Mouse (Mus musculus): Measurements from ENCODE around the gene Tubb3. TPM values are rescaled to one million over a fixed set of nuclear protein-coding genes. Genes with fewer than 3 reads are reported as not detected.
"Not testable (repeated sequence)": the region's sequence is repeated elsewhere in the genome, so short reads cannot be mapped to it uniquely, and the experiment has no call there.

Gene Tubb3
- polyA plus RNA-seq, 1 experiment from 2014 or later: 950 TPM

GRCm38 (mm10) chr8:123423441-123423840, 12.2 kb downstream of the Tubb3 start, which contains the start of gene Def8:
Gene Def8 (plus strand): TSS chr8:123423527.
- H3K4me2 ChIP-seq (replicated peaks; ENCODE audit: low read depth, low read length): no peak within 1 kb of the TSS
- WGBS: 77% methylated on average over 7 of the region's 7 CpGs
- DNase-seq (ENCODE audit: low spot score) (no peak), ATAC-seq (ENCODE audit: low FRiP score) (no peak)
- H3K27ac ChIP-seq (ENCODE audit: low read depth, low read length): no peak within 1 kb of the TSS
- H3K4me3 ChIP-seq (ENCODE audit: low read depth, low read length): no peak within 1 kb of the TSS
- H3K27me3 ChIP-seq (ENCODE audit: control insufficient read depth, insufficient read depth, low read length): no peaks in the 10 kb centered on the region
- H3K36me3 ChIP-seq (ENCODE audit: control insufficient read depth, insufficient read depth, low read length): peaks cover 9% of the 10 kb centered on the region; the same call in 1 of the 2 replicates
- H3K4me1 ChIP-seq (replicated peaks; ENCODE audit: control insufficient read depth, insufficient read depth, low read length): 0 out of 2 replicates have a peak, but pooled peaks cover 2% of the 10 kb centered on the region
- peaks cover 8% of the 10 kb centered on the region for H3K9me3 ChIP-seq (ENCODE audit: control insufficient read depth, low read length)
- no peak within 1 kb of the TSS for H3K9ac ChIP-seq (ENCODE audit: low read depth, low read length)

- Histone ChIP-seq H3K9me3 (ENCODE audit: control insufficient read depth, low read length) (peaks cover 17% of the 10 kb centered on the region), H3K27me3 (ENCODE audit: control insufficient read depth, insufficient read depth, low read length) (no peaks in the 10 kb centered on the region), H3K27ac (ENCODE audit: low read depth, low read length) (no peak overlapping the region), H3K9ac (ENCODE audit: low read depth, low read length) (no peak overlapping the region), H3K4me3 (ENCODE audit: low read depth, low read length) (no peak overlapping the region), H3K36me3 (ENCODE audit: control insufficient read depth, insufficient read depth, low read length) (no peaks in the 10 kb centered on the region), H3K4me1 (replicated peaks; ENCODE audit: control insufficient read depth, insufficient read depth, low read length) (0 out of 2 replicates have a peak, but pooled peaks cover 2% of the 10 kb centered on the region), H3K4me2 (replicated peaks; ENCODE audit: low read depth, low read length) (no peak overlapping the region)
- 95% methylated on average over 27 of the region's 27 CpGs for WGBS
- ATAC-seq (ENCODE audit: low FRiP score): no peak
- DNase-seq (ENCODE audit: low spot score): no peak
Measured at GRCm38 (mm10) chr8:123426511-123427509, 15.6 kb downstream of the Tubb3 start.

- H3K27ac ChIP-seq (ENCODE audit: low read depth, low read length): no peak overlapping the region
Measured at GRCm38 (mm10) chr8:123427639-123428275, 16.5 kb downstream of the Tubb3 start.

GRCm38 (mm10) chr8:123428343-123428893, 17.2 kb downstream of the Tubb3 start:
- WGBS: 97% methylated on average over 28 of the region's 29 CpGs
- Histone ChIP-seq H3K36me3 (ENCODE audit: control insufficient read depth, insufficient read depth, low read length) (no peaks in the 10 kb centered on the region), H3K4me2 (replicated peaks; ENCODE audit: low read depth, low read length) (no peak overlapping the region), H3K27ac (ENCODE audit: low read depth, low read length) (no peak overlapping the region), H3K9ac (ENCODE audit: low read depth, low read length) (no peak overlapping the region), H3K9me3 (ENCODE audit: control insufficient read depth, low read length) (peaks cover 20% of the 10 kb centered on the region), H3K27me3 (ENCODE audit: control insufficient read depth, insufficient read depth, low read length) (no peaks in the 10 kb centered on the region), H3K4me1 (replicated peaks; ENCODE audit: control insufficient read depth, insufficient read depth, low read length) (no peaks in the 10 kb centered on the region), H3K4me3 (ENCODE audit: low read depth, low read length) (no peak overlapping the region)
- DNase-seq (ENCODE audit: low spot score) (no peak), ATAC-seq (ENCODE audit: low FRiP score) (no peak)

More at GRCm38 (mm10) chr8:123427639-123428275, 16.5 kb downstream of the Tubb3 start:
- WGBS: 95% methylated on average over 24 of the region's 24 CpGs
- Histone ChIP-seq H3K36me3 (ENCODE audit: control insufficient read depth, insufficient read depth, low read length) (no peaks in the 10 kb centered on the region), H3K4me1 (replicated peaks; ENCODE audit: control insufficient read depth, insufficient read depth, low read length) (no peaks in the 10 kb centered on the region), H3K4me3 (ENCODE audit: low read depth, low read length) (no peak overlapping the region), H3K27me3 (ENCODE audit: control insufficient read depth, insufficient read depth, low read length) (no peaks in the 10 kb centered on the region), H3K9me3 (ENCODE audit: control insufficient read depth, low read length) (peaks cover 20% of the 10 kb centered on the region), H3K9ac (ENCODE audit: low read depth, low read length) (no peak overlapping the region), H3K4me2 (replicated peaks; ENCODE audit: low read depth, low read length) (no peak overlapping the region)
- ATAC-seq (ENCODE audit: low FRiP score) (no peak), DNase-seq (ENCODE audit: low spot score) (no peak)

GRCm38 (mm10) chr8:123428939-123429721, 17.9 kb downstream of the Tubb3 start:
- H3K4me3 ChIP-seq (ENCODE audit: low read depth, low read length): no peak overlapping the region
- H3K9ac ChIP-seq (ENCODE audit: low read depth, low read length): no peak overlapping the region
- ATAC-seq (ENCODE audit: low FRiP score): no peak
- 96% methylated on average over 23 of the region's 23 CpGs for WGBS
- no peak for DNase-seq (ENCODE audit: low spot score)
- H3K9me3 ChIP-seq (ENCODE audit: control insufficient read depth, low read length): peaks cover 20% of the 10 kb centered on the region
- no peak overlapping the region for H3K27ac ChIP-seq (ENCODE audit: low read depth, low read length)
- H3K36me3 ChIP-seq (ENCODE audit: control insufficient read depth, insufficient read depth, low read length): no peaks in the 10 kb centered on the region
- no peaks in the 10 kb centered on the region for H3K27me3 ChIP-seq (ENCODE audit: control insufficient read depth, insufficient read depth, low read length)
- H3K4me1 ChIP-seq (replicated peaks; ENCODE audit: control insufficient read depth, insufficient read depth, low read length): no peaks in the 10 kb centered on the region
- no peak overlapping the region for H3K4me2 ChIP-seq (replicated peaks; ENCODE audit: low read depth, low read length)

- WGBS: 97% methylated on average over 15 of the region's 15 CpGs
- H3K9me3 ChIP-seq (ENCODE audit: control insufficient read depth, low read length): peaks cover 20% of the 10 kb centered on the region
- not testable (repeated sequence) for H3K27ac ChIP-seq (ENCODE audit: low read depth, low read length); H3K4me2 ChIP-seq (replicated peaks; ENCODE audit: low read depth, low read length); H3K36me3 ChIP-seq (ENCODE audit: control insufficient read depth, insufficient read depth, low read length); H3K4me1 ChIP-seq (replicated peaks; ENCODE audit: control insufficient read depth, insufficient read depth, low read length); ATAC-seq (ENCODE audit: low FRiP score); H3K27me3 ChIP-seq (ENCODE audit: control insufficient read depth, insufficient read depth, low read length); H3K9ac ChIP-seq (ENCODE audit: low read depth, low read length); DNase-seq (ENCODE audit: low spot score); H3K4me3 ChIP-seq (ENCODE audit: low read depth, low read length)
Measured at GRCm38 (mm10) chr8:123429722-123430013, 18.4 kb downstream of the Tubb3 start.

GRCm38 (mm10) chr8:123430936-123431335, 19.7 kb downstream of the Tubb3 start:
- not testable (repeated sequence) for H3K4me3 ChIP-seq (ENCODE audit: low read depth, low read length); H3K4me2 ChIP-seq (replicated peaks; ENCODE audit: low read depth, low read length); DNase-seq (ENCODE audit: low spot score); H3K27me3 ChIP-seq (ENCODE audit: control insufficient read depth, insufficient read depth, low read length); H3K4me1 ChIP-seq (replicated peaks; ENCODE audit: control insufficient read depth, insufficient read depth, low read length); H3K9ac ChIP-seq (ENCODE audit: low read depth, low read length); H3K27ac ChIP-seq (ENCODE audit: low read depth, low read length); ATAC-seq (ENCODE audit: low FRiP score); H3K36me3 ChIP-seq (ENCODE audit: control insufficient read depth, insufficient read depth, low read length)
- H3K9me3 ChIP-seq (ENCODE audit: control insufficient read depth, low read length): peaks cover 20% of the 10 kb centered on the region
- WGBS: 87% methylated on average over 8 of the region's 8 CpGs

GRCm38 (mm10) chr8:123431616-123432365, 20.6 kb downstream of the Tubb3 start:
- H3K4me3 ChIP-seq (ENCODE audit: low read depth, low read length): no peak overlapping the region
- no peak overlapping the region for H3K4me2 ChIP-seq (replicated peaks; ENCODE audit: low read depth, low read length)
- no peak overlapping the region for H3K9ac ChIP-seq (ENCODE audit: low read depth, low read length)
- H3K36me3 ChIP-seq (ENCODE audit: control insufficient read depth, insufficient read depth, low read length): no peaks in the 10 kb centered on the region
- H3K27me3 ChIP-seq (ENCODE audit: control insufficient read depth, insufficient read depth, low read length): no peaks in the 10 kb centered on the region
- DNase-seq (ENCODE audit: low spot score) (no peak), ATAC-seq (ENCODE audit: low FRiP score) (no peak)
- 97% methylated on average over 25 of the region's 25 CpGs for WGBS
- H3K27ac ChIP-seq (ENCODE audit: low read depth, low read length): no peak overlapping the region
- H3K4me1 ChIP-seq (replicated peaks; ENCODE audit: control insufficient read depth, insufficient read depth, low read length): no peaks in the 10 kb centered on the region
- H3K9me3 ChIP-seq (ENCODE audit: control insufficient read depth, low read length): peaks cover 20% of the 10 kb centered on the region
